In genomic region chr5:131165681-131166080, GRCm38 (mm10) we compare ENCODE assay signal across 19 mouse cellular contexts.
DNase-seq lines count a peak whose midpoint lies in the region; ATAC-seq and TF ChIP-seq lines count a peak whose summit lies in the region.
"Had no signal": no experiment of that assay in that cellular context is flagged by ENCODE, and none has a peak within 500 bp of the region (broad histone marks: within the 10 kb centered on the region; RNA-seq: fewer than 3 reads in every experiment).

No protein-coding gene starts in this region.

- no peak overlapping the region for H3K9ac ChIP-seq in hindbrain, embryonic 15.5 days
- no peak overlapping the region for H3K9ac ChIP-seq in hindbrain, embryonic 14.5 days
- H3K9ac ChIP-seq: limb, embryonic 12.5 days; liver, embryonic 15.5 days had no signal

- no peaks in the 10 kb centered on the region for H3K27me3 ChIP-seq in hindbrain, embryonic 15.5 days
- H3K27me3 ChIP-seq in hindbrain, embryonic 14.5 days (ENCODE audit: control insufficient read depth, insufficient read depth, low read length) = no peaks in the 10 kb centered on the region
- H3K27me3 ChIP-seq: CH12.LX; limb, embryonic 12.5 days; liver, embryonic 15.5 days; megakaryocyte, embryonic 14.5 days had no signal

- no peak for TF ChIP-seq CTCF in brain, embryonic 14.5 days (IDR thresholded peaks at IDR 0.05; ENCODE audit: borderline replicate concordance, extremely low read depth, insufficient read depth, insufficient read length)

- H3K4me1 ChIP-seq in hindbrain, embryonic 15.5 days (replicated peaks) = no peaks in the 10 kb centered on the region
- H3K4me1 ChIP-seq in hindbrain, embryonic 14.5 days (replicated peaks; ENCODE audit: control insufficient read depth, insufficient read depth, low read length) = no peaks in the 10 kb centered on the region
- H3K4me1 ChIP-seq: liver, embryonic 15.5 days; megakaryocyte, embryonic 14.5 days had no signal

- WGBS in hindbrain, embryonic 15.5 days = 23% methylated on average over 7 of the region's 7 CpGs
- 30% methylated on average over 7 of the region's 7 CpGs for WGBS in hindbrain, embryonic 14.5 days

- intact Hi-C loops in heart, postnatal 14 days (cut with DNase I) = no loop called here

- no peaks in the 10 kb centered on the region for H3K36me3 ChIP-seq in hindbrain, embryonic 15.5 days
- no peaks in the 10 kb centered on the region for H3K36me3 ChIP-seq in hindbrain, embryonic 14.5 days (replicated peaks; ENCODE audit: control insufficient read depth, insufficient read depth)
- H3K36me3 ChIP-seq: limb, embryonic 12.5 days; liver, embryonic 15.5 days had no signal

- ATAC-seq in hindbrain, embryonic 15.5 days (ENCODE audit: low FRiP score, low read depth) = peak; percentile 42; the same call in 1 of the 2 replicates
- no peak for ATAC-seq in hindbrain, embryonic 14.5 days (ENCODE audit: low FRiP score)

- no peak for TF ChIP-seq POLR2A in brain, embryonic 14.5 days (IDR thresholded peaks at IDR 0.05; ENCODE audit: borderline replicate concordance, extremely low read depth, insufficient read depth, insufficient read length, poor library complexity, severe bottlenecking)

- no peak overlapping the region for H3K4me3 ChIP-seq in hindbrain, embryonic 15.5 days
- no peak overlapping the region for H3K4me3 ChIP-seq in hindbrain, embryonic 14.5 days (replicated peaks; ENCODE audit: low read length)
- H3K4me3 ChIP-seq: erythroblast, embryonic 14.5 days; limb, embryonic 12.5 days; liver, embryonic 15.5 days; megakaryocyte, embryonic 14.5 days had no signal

- DNase-seq in cerebellum, postnatal 25 days = peak; percentile 15 to 20
- no peak for DNase-seq in cerebellum, postnatal 4 days (ENCODE audit: low spot score in 2 of 2)
- DNase-seq in hindbrain, embryonic 14.5 days (ENCODE audit: low spot score) = no peak
- peak; percentile 37 for DNase-seq in brain, embryonic 14.5 days (ENCODE audit: low read depth)
- DNase-seq in mesoderm, embryonic 11.5 days (ENCODE audit: low read depth, low spot score) = peak; percentile 35
- DNase-seq in heart, postnatal 14 days = no peak
- no peak for DNase-seq in spleen, postnatal 14 days (ENCODE audit: low spot score in 2 of 2)
- DNase-seq: cerebellum, adult 11-12 months; heart, adult 11 months; kidney, adult 2 months; kidney, postnatal 25 days; lung, postnatal 10 days; right cerebral cortex, postnatal 14 days had no signal

- no peaks in the 10 kb centered on the region for H3K9me3 ChIP-seq in hindbrain, embryonic 15.5 days
- no peaks in the 10 kb centered on the region for H3K9me3 ChIP-seq in hindbrain, embryonic 14.5 days (ENCODE audit: control insufficient read depth, low read length)

- H3K27ac ChIP-seq in hindbrain, embryonic 15.5 days (replicated peaks) = no peak overlapping the region
- H3K27ac ChIP-seq in hindbrain, embryonic 14.5 days = no peak overlapping the region
- H3K27ac ChIP-seq: limb, embryonic 12.5 days; liver, embryonic 15.5 days had no signal

- H3K4me2 ChIP-seq in hindbrain, embryonic 15.5 days = no peak overlapping the region
- no peak overlapping the region for H3K4me2 ChIP-seq in hindbrain, embryonic 14.5 days (replicated peaks)
- H3K4me2 ChIP-seq: limb, embryonic 12.5 days; liver, embryonic 15.5 days had no signal

Comparison
In these comparisons a context has a peak if more than half of its experiments do, and no peak if none do; other contexts are left out.
1. DNase-seq: peak in cerebellum, postnatal 25 days (2 of 2), brain, embryonic 14.5 days (single experiment) and mesoderm, embryonic 11.5 days (single experiment); none in cerebellum, postnatal 4 days (0 of 2), hindbrain, embryonic 14.5 days (single experiment), heart, postnatal 14 days (0 of 2) and spleen, postnatal 14 days (0 of 2).